Mouse (Mus musculus) testis, postnatal 10 days (tissue): ENCODE results near the gene Os9.
"Not testable (repeated sequence)": the region's sequence is repeated elsewhere in the genome, so short reads cannot be mapped to it uniquely, and the experiment has no call there.

Experiments
- DNase-seq: peaks from one replicate; pipeline ENCODE4 v3.0.0; 2021; ENCODE audit warnings: low spot score

The Os9 gene

DNA sequence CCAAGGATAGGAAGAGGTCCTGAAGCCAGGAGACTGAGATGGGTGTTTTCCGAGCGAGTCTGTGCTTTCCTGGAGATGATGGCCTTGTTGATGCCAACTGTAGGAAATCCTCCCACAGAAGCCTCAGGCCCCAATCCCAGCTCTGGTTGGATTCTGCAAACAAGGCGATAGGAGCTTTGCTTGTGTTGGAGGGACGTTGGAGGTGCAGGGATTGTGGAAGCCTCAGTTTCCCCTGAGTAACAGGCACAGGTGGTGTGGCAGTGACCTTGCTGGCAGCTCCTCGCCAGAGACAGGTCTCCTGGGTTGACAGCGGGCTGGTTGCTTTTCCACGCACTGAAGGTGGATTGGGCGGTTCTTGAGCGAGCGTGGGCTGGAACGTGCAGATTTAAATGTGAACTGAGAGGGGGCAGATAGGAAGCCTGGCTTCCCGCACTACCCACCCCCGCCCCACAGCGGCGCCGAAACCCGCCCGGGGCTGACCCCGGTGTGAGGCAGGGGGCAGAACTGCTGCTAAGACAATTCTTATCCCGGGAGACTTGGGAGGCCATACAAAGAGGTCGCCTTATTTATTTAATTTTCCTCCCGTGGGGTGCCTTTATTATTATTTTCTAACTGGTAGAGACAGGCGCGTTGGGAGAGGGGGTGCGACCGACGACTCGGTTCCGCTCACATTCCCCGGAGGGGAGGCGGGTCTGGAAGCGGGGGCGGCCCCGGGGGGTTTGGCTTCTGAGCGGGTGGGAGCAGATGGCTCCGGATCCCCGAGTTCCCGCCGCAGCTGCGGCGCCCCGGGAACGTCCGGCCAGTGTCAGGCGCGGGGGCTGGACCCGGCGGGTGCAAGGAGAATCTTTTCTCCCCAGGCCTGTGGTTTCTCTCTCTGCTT, 39.8 kb downstream of the Os9 start:
- DNase-seq = peak; percentile 74

GRCm38 (mm10) chr10:127079665-127080391, 41.1 kb downstream of the Os9 start:
- DNase-seq = no peak

DNA sequence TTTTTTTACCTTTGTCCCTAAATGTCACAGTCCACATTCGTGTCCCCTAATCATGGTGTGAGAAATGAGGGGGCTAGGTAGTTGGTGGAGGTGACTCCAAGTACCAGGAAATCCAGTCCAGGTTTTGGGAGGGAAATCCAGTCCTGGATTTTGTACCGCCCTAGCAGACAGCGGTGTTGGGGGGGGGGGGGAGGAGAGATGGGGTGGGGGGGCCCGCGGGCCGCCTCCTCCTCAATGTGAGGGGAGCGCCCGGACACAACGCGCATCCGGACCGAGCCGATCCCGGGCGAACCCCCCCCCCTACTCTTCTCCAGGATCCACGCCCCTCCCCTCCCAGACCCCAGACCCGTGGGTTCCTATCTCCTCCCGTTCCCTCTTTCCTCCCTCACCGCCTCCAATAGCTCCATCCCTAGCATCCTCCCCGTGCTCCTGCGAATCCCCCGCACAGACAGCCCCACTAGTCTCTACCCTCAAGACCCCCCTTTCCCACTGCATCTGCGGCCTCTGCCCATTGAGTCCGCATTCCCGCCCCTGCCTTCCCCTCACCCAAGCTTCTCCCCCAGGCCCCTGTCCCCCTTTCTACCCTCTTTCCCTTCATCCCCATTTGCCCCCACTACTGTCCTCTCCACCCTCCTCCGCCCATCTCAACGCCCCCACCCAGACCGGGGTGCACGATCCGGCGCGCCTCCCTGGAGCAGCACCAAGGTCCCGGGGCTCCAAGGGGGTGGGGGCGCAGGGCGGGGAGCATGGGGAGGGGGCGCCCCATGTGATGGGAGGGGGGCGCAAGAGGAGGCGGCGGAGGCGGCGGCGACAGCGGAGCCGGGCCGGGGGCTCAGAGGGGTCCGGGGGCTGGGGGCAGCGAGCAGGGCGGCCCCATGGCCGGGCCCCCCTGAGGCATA, 42.0 kb downstream of the Os9 start:
- DNase-seq = no peak

DNA sequence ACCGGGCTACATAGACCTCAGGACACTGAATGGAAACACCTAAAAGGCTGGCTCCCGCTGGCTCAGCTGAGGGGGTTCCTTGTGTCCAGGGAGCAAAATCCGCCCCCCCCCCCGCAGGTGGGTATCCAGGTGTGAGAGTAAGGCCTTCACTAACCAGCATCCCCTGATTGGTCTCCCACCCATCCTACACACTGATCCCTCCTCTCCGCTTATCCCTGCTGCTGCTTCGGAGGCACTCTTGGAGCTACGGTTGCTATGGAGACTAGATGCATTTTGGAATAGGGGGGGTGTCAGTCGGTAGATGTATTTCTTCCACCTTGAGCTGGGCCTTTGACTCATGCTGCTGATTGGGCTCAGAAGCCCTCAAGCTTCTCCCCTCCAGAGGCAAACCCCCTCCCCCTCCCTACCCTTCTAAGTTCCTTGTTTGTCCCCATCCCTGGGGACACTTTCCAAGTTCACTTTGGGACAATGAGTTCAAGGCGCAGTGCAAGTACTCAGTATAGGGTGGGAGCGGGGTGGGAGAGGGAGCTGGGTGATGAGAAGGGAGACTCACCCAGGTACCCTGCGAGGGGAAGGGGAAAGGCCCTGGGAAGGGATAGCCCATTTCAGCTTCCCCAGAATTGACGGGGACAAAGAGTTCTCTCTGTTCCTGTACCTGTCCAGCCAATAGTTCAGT, 42.8 kb downstream of the Os9 start:
- no peak for DNase-seq

GRCm38 (mm10) chr10:127077515-127077914, 43.4 kb downstream of the Os9 start:
- DNase-seq = no peak

- DNase-seq = no peak
Measured at GRCm38 (mm10) chr10:127076082-127076481, 44.8 kb downstream of the Os9 start.

DNA sequence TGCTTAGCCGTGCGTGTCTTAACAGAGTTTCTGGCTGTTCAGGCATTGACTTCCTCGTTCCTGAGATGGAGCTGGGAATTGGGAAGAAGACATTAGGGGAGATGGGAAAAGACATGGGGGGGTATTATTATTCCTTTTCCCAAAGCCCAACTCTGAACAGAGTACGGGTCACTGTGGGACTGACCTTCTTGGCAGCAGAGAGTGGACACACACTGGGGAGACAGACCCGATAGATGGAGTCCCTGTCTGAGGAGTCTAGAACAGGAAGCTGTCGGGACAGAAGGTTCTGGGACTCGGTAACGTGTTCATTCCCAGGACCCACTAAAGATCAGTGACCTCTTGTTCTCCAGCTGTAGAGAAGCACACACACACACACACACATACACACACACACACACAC, 45.3 kb downstream of the Os9 start:
- DNase-seq = no peak

DNA sequence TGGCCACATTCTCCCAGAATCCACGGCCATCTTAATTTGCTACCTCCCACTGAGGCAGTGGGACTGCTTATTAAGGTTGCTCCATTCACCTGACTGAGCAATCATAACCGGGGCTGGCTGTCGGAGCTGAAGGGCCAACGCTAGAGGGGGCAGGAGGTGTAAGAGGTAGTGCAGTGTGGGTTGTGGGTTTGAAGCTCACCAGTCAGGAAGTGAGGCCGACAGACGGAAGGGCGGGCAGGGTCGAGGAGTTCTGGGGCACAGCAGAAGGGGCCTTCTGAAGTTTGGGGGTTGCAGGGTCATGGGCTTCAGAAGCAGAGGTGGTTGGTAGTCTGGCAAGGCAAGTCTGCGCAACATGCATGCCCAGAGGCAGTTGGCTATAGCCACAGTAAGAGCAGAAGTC, 45.9 kb downstream of the Os9 start, which contains the start of gene Agap2:
Gene Agap2, plus strand, starts transcription at position 205 of the 400 bp plus-strand sequence.
- DNase-seq = no peak

DNA sequence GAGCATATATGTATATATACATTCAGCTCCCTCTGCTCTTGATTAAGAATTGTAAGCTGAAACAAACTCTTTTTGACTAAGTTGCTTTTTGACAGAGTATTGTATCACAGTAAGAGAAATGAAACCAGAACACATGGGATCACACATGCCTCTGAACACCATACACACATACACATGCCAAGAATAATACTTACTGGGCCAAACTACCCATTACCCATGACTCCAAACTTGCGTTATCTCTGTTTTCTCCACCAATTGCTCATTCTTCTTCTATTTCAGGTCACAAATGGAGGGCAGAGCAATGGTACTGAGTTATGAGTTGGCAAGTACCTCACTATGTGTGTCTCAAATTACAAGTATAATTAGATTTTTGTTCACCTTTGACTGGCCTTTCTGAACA, 47.0 kb downstream of the Os9 start:
- DNase-seq = no peak

DNA sequence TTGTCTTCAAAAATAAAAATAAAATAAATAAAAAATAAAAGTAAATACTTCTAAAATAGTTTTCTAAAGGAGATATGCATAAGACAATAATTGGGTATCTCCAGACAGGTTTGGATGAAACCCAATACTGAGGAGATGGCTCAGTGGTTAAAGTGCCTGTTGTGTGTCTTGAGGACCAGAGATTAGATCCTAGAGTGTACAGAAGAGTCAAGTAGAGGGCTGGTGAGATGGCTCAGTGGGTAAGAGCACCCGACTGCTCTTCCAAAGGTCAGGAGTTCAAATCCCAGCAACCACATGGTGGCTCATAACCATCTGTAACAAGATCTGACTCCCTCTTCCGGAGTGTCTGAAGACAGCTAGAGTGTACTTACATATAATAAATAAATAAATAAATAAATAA, 48.0 kb downstream of the Os9 start:
- not testable (repeated sequence) for DNase-seq

- not testable (repeated sequence) for DNase-seq
Measured at GRCm38 (mm10) chr10:127072270-127072669, 48.7 kb downstream of the Os9 start.

- no peak for DNase-seq
Measured at GRCm38 (mm10) chr10:127071203-127071602, 49.7 kb downstream of the Os9 start.

GRCm38 (mm10) chr10:127070190-127071121, 50.5 kb downstream of the Os9 start, which contains the start of gene Tspan31:
Gene Tspan31 (minus strand): TSS chr10:127070264.
- peak; percentile 81 for DNase-seq

GRCm38 (mm10) chr10:127069281-127070189, 51.4 kb downstream of the Os9 start:
- DNase-seq = no peak

DNA sequence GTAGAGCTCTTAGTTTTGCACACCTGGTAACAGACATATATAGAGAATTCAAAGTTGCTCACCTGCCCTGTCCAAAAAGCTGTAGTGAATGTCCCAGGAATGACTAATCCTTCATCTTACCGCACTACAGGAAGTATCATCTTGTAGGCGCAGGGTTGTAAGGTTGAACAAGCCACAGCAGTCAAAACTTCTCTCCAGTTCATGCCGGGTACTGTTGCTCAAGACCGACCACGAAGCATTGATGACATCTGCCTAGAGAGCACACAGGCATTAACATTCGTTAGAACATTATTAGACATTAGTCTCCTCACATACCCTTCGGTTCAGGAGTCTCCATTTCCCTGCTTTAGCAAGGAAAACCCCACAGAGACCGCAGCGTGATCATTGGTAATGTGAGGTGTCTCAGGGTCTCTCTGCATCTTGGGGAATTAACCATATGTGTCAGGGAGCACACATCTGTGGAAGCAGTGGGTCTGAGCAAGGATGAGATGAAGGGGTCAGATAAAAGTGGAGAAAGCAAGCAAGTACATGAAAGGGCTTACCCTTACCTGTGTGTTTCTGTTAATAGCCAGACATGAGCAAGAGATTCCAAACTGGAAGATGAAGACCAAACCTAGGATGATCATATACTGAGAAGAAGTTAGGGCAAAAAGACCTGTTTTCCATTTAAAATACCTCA, 52.4 kb downstream of the Os9 start:
- DNase-seq = no peak

- DNase-seq = no peak
Measured at GRCm38 (mm10) chr10:127066519-127067018, 54.4 kb downstream of the Os9 start.

- DNase-seq = no peak
Measured at GRCm38 (mm10) chr10:127065981-127066380, 55.0 kb downstream of the Os9 start.
